Mouse (Mus musculus) spleen, adult 2 months (tissue): Measurements from ENCODE around the gene Csrnp2.
"Not testable (repeated sequence)": the region's sequence is repeated elsewhere in the genome, so short reads cannot be mapped to it uniquely, and the experiment has no call there.

Source experiments
- CTCF ChIP-seq: fragments of 200-500 bp; IDR thresholded peaks from 2 replicates; pipeline ENCODE4 v1.5.1; 2011; ENCODE audit warnings: mild to moderate bottlenecking, inconsistent platforms; ENCODE audit not compliant: insufficient read depth, insufficient read length, insufficient replicate concordance; ENCODE audit errors: extremely low read depth
- POLR2A ChIP-seq: fragments of 200-500 bp; IDR thresholded peaks from 2 replicates; pipeline ENCODE4 v1.6.1; 2011; ENCODE audit warnings: low read depth, low read length, inconsistent platforms

- not testable (repeated sequence) for TF ChIP-seq POLR2A, CTCF
Measured at GRCm38 (mm10) chr15:100499506-100499905, 4.2 kb upstream of the Csrnp2 start.
